Mouse (Mus musculus) heart, adult 11 months (tissue): ENCODE measurements at regions not wholly inside any gene's neighbourhood (a gene's known extent, or its start where the extent isn't known, plus 50 kb on each side); places are given as distances from the start of the nearest gene placed in this dataset.
A peak's percentile ranks its signal among the peaks of the same experiment; 100 is the strongest.

Experiments
- DNase-seq: peaks from one replicate; pipeline ENCODE4 v3.0.0; 2022

DNA sequence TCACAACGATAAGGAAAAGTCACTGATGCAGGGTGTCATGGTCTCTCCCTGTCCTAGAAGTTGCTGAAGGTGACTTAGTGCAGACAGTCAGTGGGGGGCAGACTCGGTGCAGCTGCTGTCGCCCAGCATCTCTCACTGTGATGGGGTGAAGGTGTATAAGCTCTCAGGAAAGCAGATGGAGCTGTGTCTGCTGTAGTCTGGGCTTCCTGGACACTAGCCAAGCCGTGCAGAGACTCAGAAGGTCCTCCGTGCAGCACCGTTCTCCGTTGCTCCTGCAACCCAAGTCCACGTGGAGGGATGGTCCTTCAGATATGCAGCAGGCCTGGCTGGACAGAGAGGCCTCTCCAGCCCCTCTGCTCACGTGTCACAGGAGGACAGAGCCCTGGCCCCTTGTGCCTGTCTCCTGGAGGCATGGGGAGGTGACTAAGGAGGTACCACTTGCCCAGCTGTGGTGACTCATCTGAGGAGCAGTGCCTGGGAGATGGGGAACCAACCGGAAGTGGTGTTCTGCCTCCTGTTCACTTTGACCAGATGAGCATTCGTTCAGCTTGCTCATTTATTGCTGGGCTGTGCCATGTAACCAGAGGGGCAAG lies 171.2 kb downstream of the Gadd45g start:
- DNase-seq: no peak

- DNase-seq: no peak
These were observed 173.2 kb downstream of the Gadd45g start for GRCm38 (mm10) chr13:52019647-52020046.

- DNase-seq: no peak
These were observed 174.7 kb downstream of the Gadd45g start for GRCm38 (mm10) chr13:52021150-52021549.

DNA sequence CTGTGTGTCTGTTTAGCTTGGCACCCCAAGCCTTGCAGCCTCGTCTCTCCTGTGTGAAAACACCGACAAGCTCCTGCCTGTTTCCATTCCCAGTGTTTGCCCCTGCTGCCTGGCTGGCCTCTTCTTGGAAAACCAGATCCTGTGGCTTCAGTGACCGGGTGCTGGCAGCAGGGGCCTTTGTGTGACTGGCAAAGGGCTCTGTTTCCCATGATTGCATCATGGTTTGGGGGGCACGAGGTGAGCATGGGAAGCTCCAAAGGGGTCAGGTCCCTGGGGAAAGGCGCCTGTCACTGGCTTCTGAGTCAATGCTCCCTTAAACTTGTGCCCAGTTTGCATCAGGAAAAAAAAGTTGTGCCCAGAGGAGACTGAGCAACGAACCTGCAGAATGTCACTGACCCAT lies 175.3 kb downstream of the Gadd45g start:
- no peak for DNase-seq

DNA sequence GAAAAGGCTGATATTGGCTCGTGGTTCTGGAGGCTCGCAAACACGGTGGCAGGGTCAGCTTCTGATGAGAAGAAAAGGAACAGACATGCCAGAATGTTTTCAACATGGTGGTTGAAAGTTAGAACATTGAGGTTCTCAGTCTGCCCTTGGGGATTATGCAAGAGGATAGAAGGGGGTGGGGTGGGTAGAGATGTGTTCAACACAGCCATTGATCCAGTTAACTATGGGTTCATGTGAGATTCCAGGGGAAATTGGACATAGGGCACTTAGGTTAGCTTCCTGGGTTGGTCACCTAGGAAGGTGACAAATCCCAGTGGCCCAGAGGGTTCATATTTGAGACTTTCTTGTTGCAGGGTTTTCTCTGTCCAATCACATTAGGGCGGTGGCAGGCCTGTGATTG lies 176.1 kb downstream of the Gadd45g start:
- no peak for DNase-seq

DNA sequence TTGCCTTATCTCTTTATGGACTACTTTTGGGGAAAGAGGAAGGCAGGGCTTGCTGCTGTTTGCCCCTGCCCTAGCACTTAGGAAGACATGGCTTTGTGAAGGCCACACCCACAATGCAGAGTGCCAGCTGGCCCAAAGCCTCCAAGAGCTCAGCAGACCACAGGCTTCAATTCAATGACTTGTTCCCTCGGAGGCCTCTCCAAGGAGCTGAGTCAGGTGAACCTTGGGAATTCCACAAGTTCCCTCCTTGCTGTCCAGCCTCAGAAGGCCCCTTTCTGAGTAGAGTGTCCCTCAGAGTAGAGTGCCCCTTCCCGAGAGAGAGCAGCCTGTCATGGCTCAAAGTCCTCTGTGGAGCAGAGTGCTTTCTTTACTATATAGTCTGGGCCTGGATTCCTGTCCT lies 177.9 kb downstream of the Gadd45g start:
- DNase-seq: peak; percentile 98

GRCm38 (mm10) chr13:52024832-52025481 lies 178.5 kb downstream of the Gadd45g start:
- DNase-seq: peak; percentile 97

DNA sequence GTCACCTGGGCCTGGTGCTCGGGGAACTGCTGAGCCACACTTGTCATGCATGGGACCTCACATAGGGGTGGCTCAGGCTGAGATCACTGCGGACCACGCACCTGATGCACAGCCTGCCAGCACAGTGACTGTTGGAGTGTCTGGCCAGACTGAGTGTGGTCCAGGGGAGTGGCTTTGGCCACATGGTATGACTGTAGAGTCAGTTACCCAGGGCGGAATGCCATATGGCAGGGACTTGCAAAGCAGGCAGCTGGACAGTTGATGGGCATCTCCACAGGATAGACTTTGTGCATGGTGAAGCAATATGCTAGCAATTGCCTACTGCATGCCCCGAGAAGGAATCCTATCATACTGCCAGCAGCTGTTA lies 179.0 kb downstream of the Gadd45g start:
- DNase-seq: peak; percentile 94

- DNase-seq: no peak
These were observed 179.8 kb downstream of the Gadd45g start for GRCm38 (mm10) chr13:52026291-52026690.

- DNase-seq: no peak
These were observed 183.5 kb downstream of the Gadd45g start for GRCm38 (mm10) chr13:52029868-52030422.

DNA sequence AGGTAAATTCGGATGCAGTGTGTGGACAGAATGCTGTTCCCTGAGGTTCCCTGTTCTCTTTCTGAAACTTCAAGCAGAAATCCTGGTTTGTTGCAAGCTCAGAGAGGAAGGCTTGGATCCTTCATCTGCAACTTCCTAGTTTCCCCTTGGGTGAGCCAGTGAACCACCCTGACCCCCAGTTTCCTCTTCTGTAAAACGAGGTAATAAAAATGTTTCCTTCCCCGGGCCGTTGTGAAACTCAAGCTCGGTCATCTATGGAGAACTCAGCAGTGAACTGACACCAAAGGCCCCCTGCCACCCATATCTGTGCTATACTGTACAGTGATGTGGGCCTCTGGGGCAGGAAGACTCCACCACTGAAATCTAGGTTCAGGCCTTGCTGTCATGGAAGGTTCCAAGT lies 185.0 kb downstream of the Gadd45g start:
- DNase-seq: peak; percentile 92

DNA sequence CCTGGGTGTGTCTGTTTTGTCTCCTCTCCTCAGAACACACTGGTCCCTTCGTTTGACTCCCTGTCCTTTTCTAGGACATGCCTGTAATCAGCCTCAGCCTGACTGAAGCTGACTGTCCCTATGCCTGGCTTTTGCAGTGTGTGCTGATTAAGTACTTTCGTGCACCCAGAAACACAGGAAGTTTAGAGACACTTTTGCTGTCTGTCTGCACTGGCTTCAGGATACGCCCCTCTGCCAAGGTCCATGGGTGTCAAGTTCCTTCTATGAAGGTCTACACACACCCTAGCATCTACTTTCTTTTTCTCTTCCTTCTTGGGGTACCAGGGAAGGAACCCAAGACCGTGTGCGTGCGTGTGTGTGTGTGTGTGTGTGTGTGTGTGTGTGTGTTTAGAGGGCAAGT lies 189.3 kb downstream of the Gadd45g start:
- peak; percentile 93 for DNase-seq

DNA sequence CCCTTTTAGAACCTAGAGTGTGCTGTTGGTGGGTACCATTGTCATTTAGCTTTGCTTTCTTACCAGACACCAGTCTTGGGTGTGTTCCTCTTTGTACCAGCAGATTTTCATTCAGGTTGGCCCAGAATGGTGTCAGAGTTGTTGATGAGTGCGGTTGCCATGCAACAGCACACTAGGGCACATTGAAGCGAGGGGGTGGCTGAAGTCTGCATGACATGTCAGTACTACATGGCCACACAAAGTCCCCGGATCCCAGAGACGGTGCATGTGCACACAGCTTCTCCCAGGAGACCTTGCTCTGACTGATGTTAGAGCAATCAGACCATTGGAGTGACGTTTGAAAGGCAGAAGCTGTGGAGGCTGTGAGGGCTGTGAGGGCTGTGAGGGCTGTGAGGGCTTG lies 189.9 kb downstream of the Gadd45g start:
- peak; percentile 87 for DNase-seq

DNA sequence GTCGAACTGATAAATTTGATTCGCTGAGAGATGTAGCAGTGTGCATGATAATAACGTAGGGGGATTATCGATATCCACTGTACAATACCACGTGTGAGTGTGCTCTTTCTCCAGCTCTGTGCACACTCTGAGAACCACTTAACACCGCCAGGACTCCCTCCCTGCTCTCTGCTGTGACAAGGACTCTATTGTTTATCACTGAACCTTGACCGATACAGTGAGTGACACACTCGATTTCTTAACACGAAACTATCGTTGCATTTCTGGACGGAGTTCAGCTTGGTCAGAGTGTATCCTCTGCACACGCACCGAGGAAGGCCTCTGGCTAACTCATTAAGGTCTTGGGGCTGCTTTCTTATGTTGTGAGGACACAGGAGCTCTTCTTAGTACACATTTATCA lies 190.7 kb downstream of the Gadd45g start:
- peak; percentile 91 for DNase-seq

- DNase-seq: peak; percentile 98
These were observed 195.3 kb downstream of the Gadd45g start for GRCm38 (mm10) chr13:52041467-52042421.

DNA sequence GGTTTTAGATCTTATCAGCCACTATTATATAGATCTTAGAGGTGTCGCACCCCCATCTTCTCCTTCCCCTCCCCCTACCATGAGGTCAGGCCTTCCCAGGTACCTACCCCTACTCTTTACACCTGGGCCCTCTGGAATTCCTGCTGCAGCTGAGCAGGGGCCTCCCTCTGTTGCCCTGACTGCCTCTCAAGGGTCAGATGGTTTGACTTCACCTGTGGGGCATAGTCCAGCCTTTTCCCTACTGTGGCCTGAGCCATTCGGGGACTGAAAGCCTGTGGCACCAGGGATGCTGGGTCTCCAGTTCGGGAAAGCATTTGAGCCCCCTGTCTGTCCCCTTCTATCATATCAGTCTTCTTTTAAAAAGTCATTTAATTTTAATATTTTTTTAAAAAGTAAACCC lies 196.4 kb downstream of the Gadd45g start:
- no peak for DNase-seq

DNA sequence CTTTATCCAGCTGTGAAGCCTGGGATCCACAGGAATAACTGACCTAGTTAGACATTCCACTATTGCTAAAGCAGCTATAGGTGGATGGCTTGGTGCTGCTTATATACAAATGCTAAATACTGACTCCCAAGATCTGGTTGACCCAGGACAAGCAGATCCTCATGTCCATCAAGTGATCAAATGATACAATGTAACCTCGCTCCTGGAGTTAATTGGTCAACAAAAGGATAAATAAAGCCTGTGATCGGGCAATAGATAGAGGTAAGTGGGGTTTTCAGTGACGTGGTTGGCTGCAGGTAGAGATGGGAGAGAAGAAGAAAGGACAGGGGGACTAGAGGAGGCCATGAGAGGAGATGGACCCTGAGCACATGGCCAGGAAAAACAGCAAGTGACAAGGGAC lies 197.4 kb downstream of the Gadd45g start:
- no peak for DNase-seq

- DNase-seq: no peak
These were observed 198.9 kb downstream of the Gadd45g start for GRCm38 (mm10) chr13:52045349-52045748.

GRCm38 (mm10) chr13:52046020-52046419 lies 199.5 kb downstream of the Gadd45g start:
- DNase-seq: peak; percentile 96

DNA sequence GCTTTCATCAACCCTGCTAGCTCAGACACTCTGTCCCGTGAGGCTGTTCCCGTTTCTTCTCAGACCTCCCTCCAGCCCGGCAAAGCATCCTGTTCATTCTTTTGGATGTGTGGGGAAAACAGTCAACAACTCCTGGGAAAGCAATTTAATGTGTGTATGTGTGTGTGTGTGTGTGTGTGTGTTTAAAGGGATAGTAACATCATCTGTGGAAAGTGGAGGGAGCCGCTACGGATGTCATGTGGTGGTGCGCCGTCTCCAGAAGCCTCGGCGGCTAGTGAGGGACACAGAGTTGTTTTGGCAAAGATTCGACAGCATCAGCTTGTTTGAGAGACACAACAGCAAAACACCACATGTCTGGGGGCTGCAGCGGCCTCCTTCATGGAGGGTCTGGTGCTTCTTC lies 200.2 kb downstream of the Gadd45g start:
- DNase-seq: peak; percentile 96

- no peak for DNase-seq
These were observed 201.5 kb downstream of the Gadd45g start for GRCm38 (mm10) chr13:52047937-52048336.

GRCm38 (mm10) chr13:52048777-52049176 lies 202.3 kb downstream of the Gadd45g start:
- DNase-seq: no peak

GRCm38 (mm10) chr13:52049249-52049648 lies 202.8 kb downstream of the Gadd45g start:
- no peak for DNase-seq

DNA sequence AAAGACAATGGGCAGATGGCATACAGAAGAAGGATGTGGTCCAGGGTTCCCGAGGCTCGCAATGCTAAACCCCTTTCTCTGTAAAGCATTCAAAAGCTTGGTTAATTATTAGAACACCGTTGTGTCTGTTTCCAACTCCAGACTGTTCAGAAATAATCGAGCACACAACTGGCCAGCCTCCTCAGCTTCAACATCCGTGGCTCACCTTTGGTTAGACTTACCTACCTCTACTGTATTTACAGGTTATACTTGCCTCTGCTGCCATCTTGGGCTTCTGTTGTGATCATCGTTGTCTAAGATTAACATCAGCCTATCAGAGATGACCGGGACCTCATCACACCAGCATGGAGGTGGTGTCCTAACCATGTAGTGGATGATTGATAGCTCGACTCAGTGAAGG lies 209.3 kb downstream of the Gadd45g start:
- no peak for DNase-seq
